Mouse (Mus musculus): ENCODE results near the gene Abracl.

Abracl gene

GRCm38 (mm10) chr10:18022741-18023347 lies at the start of gene Abracl:
Gene Abracl, minus strand, starts transcription at chr10:18023288.
- peak; percentile 81 for DNase-seq (ENCODE audit: low spot score)

DNA sequence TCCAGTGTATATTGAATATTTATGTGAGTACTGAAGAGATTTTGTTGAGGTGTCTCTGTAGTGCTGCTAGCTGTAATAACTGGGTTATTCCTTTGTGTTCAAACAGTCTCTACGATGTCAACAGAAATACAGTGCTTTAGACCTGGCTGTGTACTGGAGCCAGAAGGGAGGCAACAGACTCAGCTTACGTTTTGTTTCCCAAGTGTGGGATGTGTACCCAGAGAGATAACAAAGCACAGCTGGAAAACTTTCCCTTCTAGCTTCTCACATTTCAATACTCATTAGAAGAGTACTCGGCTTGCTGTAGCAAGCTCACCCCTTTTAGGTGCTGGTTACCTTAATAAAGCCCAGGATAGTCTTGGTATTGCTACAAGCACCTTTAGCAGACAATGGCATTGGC lies 49.8 kb upstream of the Abracl start:
- DNase-seq (ENCODE audit: low spot score): no peak

- no peak for DNase-seq (ENCODE audit: low spot score)
Observed at GRCm38 (mm10) chr10:18070616-18071015, 47.5 kb upstream of the Abracl start.

DNA sequence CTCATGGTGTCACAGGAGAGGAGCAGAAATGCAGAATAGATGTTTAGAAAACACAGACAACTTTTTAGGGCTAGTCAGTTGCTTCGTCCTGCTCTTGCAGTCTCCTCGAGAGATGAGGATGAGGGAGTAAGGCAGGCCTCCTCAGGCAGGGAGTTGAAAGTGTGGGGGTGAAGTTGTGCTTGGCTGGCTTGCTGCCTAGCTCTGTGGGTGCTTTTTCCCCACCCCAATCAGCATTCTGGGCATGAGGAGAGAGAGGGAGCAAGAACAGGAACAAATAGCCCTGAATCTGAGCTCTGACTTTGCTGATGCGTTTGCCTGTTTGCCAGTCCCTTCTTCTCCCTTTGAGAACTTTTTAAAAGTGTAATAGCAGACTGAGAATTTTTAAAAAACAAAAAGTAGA lies 47.1 kb upstream of the Abracl start:
- DNase-seq (ENCODE audit: low spot score): no peak

- DNase-seq (ENCODE audit: low spot score): no peak
Observed at GRCm38 (mm10) chr10:18069576-18069975, 46.5 kb upstream of the Abracl start.

DNA sequence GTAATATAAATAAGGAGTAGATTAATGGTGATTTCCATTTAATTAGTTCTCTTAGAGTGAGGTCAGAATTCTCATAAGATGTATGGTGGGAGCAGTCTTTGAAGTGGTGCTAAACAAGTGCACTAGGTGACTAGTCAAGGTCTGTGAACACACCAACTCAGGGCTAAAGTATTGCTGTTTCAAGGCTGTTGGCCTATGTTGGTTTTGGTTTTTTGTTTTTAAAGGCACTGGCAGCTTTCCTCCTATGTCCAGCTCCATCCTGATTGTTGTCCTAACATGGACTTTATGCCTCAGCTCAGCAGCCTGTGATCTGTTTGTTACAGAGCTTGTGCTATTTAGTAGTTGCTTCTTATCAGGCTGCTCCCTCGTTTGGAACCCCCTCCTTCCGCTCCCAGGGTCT lies 45.8 kb upstream of the Abracl start:
- DNase-seq (ENCODE audit: low spot score): no peak

DNA sequence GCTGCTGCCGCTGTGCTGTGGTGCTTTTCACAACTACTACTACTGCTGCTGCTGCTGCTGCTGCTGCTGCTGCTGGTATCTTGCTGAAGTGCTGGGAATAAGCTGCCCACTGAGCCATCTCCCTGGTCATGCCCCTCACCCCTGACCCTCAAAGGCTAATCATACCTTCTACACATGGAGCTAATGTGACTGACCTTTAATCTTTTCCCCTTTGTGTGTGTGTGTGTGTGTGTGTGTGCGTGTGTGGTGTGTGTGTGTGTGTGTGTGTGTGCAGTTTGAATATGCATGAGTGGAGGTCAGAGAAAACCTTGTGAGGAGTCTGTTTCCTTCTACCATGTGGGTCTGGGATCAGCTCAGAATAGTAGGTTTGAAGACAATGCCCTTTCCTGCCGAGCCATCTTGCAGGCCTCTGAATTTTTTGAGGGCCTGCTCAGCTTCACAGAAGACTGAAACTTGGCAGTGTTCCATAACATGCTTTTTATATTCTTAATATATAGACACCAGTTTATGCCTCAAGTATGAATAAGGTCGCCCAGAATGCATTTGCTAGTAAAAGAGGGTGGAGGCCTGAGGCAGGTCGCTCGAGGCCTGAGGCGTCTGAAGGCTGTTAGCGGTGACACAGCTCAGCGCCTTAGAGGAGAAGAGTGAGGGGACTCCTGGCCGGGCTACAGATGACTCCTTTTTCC lies 44.8 kb upstream of the Abracl start:
- no peak for DNase-seq (ENCODE audit: low spot score)

DNA sequence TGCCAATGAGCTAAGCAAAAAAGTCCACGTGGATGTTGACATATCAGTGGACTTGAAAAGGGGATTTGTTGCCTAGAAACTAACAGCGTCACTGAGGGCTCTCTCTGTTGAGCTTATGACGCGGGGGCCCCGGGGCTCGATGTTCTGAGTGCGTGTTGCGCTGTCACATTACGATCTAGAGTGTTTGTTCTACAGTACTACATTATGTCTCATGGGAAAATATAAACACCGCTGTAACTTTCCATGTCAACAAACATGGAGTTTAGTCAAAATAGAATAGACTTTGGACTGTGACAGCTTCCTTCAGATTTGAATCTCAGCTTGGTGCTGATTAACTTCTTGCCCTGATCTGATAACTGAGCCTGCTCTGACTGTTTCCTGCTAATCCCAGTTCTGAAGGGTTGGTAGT lies 42.9 kb upstream of the Abracl start:
- no peak for DNase-seq (ENCODE audit: low spot score)

DNA sequence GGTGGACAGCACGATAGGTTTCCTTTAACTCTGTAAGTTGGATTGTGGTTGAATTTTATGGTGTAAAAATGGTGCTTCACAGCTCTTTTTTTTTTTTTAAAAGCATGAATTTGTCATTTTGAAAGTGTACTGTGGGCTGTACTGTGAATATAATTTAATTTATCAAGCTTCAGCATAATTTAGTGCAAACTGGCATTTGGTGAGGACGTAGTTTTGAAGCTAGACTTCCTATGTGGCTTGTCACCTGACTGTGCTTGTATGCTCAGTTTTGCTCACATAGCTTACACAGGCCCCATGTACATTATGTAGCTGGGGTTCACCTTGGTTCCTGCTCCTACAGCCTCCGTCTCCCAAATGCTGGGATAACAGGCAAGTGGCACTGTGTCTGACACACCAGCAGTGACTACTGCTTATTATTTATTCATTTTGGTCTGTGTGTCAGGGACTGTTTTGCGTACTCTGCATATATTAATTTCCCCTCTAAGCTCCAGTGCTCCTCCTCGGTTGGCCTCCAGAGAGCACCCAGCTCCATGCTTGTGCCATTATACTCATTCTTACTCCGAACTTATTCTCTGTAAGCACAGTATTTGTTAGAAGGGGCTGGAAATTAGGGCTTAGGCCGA lies 41.6 kb upstream of the Abracl start:
- DNase-seq (ENCODE audit: low spot score): no peak

- no peak for DNase-seq (ENCODE audit: low spot score)
Observed at GRCm38 (mm10) chr10:18061533-18061932, 38.4 kb upstream of the Abracl start.

DNA sequence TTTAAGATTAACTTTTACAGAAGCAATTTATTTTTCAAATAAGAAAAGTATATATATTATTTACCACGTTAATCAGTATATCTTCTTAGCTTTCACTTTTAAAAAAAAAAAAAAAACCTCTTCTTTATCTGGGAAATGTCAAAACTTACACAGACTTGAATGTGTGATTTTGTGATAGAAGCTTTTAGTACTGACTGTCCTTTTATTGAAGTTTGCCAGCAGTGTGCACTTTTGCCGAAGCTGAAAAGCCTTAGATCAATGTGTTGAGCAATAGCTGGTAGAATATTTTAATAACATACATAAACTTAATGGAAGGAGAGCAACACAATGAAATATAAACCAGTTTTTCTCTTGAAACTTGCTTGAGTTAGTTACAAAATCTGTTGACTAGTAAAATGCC lies 37.7 kb upstream of the Abracl start:
- no peak for DNase-seq (ENCODE audit: low spot score)

GRCm38 (mm10) chr10:18059807-18060206 lies 36.7 kb upstream of the Abracl start:
- no peak for DNase-seq (ENCODE audit: low spot score)

- DNase-seq (ENCODE audit: low spot score): no peak
Observed at GRCm38 (mm10) chr10:18058681-18059338, 35.7 kb upstream of the Abracl start.

DNA sequence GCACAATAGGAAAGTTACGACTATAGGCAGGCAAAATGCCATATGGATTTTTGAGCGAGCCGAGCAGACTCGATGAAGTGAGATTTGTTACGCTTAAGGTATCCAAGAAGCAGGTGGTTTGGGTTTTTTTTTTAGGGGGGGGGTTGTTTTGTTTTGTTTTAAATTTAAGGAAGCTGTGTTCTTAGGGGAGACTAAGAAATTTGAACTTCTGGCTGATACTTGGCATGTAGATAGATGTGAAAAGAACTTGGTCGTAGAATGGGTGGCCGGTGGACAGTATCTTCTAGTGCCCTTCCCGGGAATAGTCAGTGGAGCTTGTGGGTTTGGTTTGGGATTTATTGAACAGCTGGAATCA lies 33.3 kb upstream of the Abracl start:
- DNase-seq (ENCODE audit: low spot score): no peak

GRCm38 (mm10) chr10:18055696-18056390 lies 32.8 kb upstream of the Abracl start, which contains the start of gene Reps1:
Gene Reps1, plus strand, starts transcription at chr10:18055861.
- DNase-seq (ENCODE audit: low spot score): peak; percentile 69

DNA sequence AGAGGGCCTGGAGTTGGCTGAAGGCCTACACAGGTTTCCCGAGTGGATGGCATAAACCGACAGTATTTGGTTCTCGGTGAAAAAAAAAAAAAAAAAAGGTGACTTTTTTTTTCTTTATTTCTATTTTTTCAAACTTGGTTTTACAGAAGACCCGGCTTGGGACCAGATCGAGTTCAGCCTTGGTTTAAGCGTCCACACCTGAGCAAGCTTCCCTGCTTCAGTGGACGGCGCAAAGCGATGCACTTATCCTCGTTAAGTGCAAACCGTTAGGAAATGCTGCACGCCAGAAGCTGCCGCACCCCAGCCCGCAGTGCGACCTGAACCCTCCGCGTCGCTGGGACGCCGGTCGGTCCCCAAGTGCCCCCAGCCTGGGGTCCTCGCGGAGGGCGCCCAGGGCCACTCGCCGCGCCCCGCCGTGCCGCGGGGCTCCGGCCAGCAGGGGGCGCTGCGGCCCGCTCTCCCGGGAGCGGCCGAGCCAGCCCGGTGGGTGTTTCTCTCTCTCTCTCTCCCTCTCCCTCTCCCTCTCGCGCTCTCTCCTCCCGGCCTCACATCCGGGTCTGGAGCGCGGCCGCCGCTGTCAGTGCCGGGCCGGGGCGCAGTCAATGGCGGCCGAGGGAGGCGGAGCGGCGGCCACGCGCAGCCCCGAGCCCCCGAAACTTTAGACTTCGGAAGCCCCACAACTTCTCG lies 32.1 kb upstream of the Abracl start:
- DNase-seq (ENCODE audit: low spot score): peak; percentile 88

DNA sequence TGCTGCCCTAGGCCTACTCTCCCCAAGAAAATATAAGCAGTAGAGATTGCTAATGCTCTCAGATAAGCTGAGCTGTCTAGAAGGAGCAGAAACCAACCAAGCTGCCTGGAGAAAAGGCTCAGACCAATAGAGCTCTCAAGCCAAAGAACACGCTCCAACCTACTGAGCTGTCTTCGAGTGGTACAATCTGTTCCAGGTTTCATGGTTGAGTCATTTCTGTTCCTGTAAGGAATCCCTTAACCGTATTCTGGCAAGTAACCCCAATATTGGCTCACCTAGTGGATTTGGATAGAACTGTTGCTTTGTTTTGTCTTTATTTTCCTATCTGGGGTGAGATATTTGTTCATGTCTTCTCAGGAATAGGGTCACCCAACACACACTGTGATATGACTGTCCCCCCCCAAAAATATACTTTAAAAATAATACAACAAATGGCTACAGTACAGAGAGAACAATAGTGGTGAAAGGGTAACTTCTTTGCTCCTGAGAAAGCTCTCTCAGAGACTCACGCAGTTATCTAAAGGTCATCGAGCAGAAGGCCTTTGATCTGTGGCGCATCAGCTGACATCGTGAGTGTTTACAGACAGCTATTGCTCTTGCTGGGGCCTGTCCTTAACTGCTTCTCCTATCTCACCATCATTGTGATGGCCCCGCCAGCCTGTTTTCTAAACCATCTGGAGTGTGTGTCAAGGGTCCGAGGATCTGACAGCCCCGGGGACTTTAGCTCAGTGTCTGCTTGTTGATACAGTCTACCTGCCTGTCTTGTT lies 24.5 kb upstream of the Abracl start:
- DNase-seq (ENCODE audit: low spot score): no peak

DNA sequence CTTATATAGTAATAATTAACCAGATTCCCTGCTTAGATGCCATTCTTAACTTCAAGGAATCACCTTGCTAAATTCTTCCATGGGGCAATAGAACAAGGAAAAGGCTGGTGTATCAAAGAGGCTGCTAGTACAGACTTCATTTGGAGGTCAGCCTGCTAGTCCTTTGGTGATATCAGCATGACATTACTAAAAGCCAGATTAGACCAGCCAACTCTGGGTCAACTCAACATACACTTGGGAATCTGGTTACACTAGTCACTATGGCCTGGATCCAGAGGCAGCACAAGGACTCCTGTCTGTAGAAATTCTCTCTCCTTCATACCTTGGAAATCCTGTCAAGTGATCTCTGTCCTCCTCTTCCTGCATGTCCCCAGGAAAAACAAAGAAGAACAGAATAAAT lies 23.3 kb upstream of the Abracl start:
- DNase-seq (ENCODE audit: low spot score): no peak

GRCm38 (mm10) chr10:18036849-18037248 lies 13.8 kb upstream of the Abracl start:
- no peak for DNase-seq (ENCODE audit: low spot score)

DNA sequence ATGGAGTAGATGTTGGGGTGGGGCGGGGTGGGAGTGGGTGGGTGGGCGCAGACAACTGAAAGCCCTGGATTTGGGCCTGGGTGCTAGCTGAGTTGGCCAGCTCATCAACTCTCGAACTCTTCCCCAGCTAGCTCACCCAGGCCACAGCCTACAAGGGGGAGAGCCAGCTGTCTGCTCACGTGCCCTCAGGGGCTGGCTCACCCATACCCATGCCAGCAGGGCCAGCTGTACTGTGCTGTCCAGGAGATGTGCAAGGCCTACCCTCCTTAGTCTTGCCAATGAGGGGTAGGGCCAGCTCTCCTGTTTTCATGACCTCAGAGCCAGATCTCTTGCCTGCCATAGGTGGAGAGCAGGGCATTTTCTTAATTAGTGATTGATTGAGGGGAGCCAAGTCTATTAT lies 11.3 kb upstream of the Abracl start:
- no peak for DNase-seq (ENCODE audit: low spot score)

GRCm38 (mm10) chr10:18022312-18022711 lies 776 bp downstream of the Abracl start:
- DNase-seq (ENCODE audit: low spot score): peak; percentile 86

Measured in testis, postnatal 10 days (tissue).